Mouse (Mus musculus) 416B (cell line): ENCODE data around the gene Aig1.

Experiments used
- DNase-seq: peaks from one replicate; pipeline ENCODE4 v3.0.0; 2011; ENCODE audit warnings: low read depth

The Aig1 gene

DNA sequence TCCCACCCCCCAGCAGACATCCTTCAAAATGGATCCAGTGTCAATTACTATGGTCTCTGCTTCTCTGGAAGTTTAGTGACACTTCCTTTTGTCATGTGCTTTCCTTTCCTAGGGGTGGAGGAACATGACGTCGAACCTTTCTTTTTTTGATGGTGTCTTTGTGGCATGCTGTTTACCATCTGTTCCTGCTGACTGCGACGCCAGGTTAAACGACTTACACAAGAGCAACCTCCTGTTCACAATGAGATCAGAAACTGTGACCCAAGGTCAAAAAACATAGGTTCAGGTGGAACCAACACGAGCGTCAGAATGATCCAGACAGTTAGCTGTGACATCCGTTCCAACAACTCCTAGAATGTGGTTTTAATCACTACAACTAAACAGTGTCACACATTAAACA is 166.7 kb downstream of the Aig1 start:
- no peak for DNase-seq

DNA sequence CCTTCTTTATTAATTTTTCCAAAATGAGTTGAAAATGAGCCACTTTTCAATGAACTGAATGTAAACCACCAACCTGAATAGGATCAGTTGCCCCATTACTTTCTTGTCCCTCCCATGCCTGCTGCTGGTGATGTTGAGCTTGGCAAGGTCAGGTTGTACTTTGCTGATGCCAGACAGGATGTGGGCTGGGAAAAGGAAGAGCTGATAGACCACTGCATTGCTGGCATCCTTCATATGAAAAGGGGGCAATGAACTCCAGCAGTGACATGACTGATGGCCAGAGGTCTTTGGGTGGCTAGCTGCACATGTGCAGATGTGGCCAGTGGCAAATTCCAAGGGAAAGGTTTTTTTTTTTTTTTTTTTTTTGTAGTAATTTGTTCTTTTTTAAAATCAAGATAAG is 172.5 kb downstream of the Aig1 start:
- DNase-seq: peak; percentile 89

- no peak for DNase-seq
Observed at GRCm38 (mm10) chr10:13693276-13693675, 175.5 kb downstream of the Aig1 start.

DNA sequence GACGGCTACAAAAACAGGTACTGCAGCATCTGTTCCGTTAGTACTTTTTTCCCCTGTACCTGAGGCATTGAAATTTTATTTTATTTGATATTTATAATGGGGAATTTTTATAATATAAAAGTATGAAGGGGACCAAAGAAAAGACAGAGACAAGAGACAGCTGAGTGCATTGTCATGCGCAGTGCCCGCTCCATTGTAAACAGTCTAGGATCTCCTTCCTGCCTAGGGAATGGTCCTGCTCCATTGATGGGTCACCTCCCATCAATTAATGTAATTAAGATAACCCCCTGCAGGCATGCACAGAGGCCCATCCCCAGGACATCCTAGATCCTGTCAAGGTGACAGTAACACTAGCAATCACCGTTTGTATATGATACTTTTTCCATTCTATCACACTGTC is 178.0 kb downstream of the Aig1 start:
- no peak for DNase-seq

DNA sequence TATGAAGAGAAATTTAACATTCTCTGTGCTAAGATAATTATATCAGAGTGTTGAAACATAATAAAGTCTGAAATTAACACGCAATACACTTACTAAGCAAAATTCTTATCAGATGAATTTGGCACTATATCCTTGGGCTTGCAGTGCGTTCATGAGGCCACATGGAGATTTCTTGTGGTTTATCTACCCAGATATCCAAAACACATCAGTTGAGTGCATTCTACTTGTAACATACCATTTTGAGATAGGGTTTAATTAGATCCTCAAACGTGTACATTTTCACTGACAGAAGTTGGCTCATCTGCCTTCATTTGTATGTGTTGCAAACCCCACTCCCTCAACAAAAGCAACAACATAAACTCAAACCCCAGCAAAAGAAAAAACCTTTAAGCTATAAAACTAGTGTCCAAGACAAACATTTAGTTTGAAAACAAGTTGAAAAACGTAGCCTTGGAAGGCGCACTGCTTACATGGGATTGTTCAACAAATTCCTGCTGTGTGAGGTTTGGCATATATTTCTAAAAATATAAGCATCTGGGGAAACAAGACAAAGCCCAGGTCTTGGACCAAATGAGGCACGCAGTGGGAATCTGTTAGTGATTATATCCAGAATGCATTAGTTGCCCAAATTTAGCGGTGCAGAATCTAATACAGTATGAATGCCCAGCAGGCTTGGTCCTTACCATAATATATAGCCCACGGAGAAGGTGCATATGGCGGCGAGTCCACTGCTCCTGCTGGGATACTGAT is 178.8 kb downstream of the Aig1 start:
- DNase-seq: peak; percentile 56

GRCm38 (mm10) chr10:13688386-13689120 is 180.2 kb downstream of the Aig1 start:
- DNase-seq: no peak

DNA sequence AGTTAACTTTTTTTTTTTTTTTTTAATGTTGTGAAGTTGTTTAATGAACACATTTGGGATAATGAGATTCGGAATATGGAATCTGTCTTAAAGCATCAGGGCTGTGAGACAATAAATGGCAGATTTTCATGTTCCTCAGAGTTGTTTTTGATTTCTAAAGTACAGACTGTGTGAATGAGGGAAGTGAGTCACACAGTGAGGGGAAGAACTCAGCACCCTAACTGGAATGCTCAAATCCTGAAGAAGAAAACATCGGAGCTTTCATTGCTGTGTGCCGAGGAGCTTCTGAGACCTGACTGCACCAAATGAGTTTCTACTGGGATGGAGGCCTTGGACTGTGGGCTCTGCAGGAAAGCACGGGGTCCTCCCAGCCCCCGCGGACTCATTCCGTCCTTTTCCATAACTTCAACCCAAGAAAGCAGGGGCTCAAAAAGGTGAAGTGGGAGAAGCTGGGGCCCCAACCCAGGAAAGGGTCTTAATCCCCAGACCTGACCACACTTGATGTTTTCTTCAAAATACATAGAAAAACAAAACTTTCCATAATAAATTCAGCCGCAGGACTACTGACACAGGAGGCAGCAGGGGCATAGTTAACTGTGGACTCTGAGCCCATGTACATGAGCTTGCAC is 181.5 kb downstream of the Aig1 start:
- DNase-seq: no peak

DNA sequence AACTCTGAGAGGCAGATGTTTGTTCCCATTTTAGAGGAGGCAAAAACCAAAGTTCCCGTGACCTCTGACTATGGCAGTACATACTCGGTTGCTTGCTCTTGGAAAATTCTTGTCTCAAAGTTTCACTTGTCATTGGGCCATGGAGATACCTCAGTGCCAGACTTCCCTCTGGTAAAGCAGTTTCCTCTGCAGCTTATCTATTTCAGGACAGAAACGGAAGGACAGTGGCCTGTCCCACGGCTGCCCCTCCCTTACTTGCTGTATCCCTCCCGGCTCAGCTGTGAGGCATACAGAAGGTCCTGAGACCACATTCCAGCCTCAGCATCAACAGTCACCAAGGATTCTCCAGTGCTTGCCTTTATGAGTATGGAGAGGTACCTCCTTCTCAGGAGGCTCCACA is 182.7 kb downstream of the Aig1 start:
- DNase-seq: peak; percentile 92

DNA sequence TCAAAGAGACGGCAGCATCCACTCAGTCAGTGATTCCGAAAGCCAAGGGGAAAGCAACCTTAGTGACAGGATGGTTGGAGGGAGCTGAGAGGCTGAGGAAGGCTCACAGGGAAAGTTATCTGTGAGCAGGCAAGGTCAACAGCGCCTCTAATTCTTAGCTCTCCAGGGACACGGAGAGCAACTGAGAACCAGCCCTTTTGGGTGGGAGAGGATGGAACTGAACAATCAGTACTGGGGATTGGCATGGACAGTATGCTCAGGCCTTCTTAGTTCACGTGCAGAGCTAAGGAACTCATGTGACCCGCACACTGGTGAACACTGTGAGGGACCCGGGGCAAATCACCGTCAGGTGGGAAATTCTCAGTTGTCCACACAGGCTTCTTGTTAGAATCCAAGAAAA is 183.4 kb downstream of the Aig1 start:
- DNase-seq: no peak

GRCm38 (mm10) chr10:13684452-13684851 is 184.3 kb downstream of the Aig1 start:
- DNase-seq: peak; percentile 59

DNA sequence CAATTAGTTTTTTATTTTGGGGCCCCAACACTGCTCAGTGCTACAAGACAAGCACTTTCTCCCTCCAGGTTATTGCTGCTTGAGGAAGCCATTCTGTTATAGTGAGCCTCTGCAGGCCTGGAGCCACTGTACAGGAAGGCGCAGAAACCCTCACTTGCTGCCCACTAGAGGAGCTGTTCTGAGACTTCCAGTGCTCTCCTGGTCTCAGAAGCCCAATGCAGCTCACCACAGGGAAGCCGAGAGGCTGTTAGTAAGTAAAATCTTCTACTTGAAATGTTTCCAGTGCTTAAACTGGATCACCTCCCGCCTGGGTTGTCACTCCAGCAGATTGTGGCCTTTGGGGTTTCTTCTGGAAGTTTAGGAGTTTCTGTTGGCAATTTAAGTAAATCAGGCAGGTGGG is 186.2 kb downstream of the Aig1 start:
- DNase-seq: peak; percentile 34

DNA sequence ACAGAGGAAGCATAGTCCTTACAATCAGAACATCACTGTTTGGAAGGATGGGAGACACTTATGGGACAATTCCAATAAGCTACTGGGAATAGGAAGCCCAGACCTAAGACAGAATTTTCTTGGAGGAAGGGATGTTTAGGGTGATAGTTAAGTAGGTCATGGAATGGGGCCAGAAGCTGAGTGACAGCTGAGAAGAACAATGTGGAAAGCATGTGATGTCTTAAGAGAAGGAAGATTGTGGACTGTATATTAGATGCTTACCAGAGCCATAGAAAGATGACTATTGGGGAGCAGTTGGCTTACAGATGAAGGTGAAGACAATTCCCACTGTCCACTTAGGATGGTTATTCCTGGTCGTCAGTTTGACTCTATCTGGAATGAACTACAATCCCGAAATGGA is 191.3 kb downstream of the Aig1 start:
- DNase-seq: no peak

DNA sequence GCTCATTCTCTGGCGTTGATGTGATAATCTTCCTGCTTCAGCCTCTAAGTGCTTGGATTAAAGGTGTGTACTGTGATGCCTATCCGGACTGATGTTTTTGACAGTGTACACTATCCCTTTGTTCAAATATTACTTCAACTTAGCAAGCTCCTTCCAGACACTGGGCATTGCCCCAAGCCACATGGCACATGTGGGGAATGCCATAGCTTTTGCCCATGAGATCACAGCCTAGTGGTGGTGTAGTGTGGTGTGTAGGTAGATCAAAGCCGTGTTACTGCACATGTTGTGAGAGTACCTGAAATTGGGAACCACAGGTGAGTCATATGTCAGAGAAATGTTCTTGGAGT is 193.8 kb downstream of the Aig1 start:
- DNase-seq: no peak

GRCm38 (mm10) chr10:13674304-13675032 is 194.3 kb downstream of the Aig1 start:
- no peak for DNase-seq

- no peak for DNase-seq
Observed at GRCm38 (mm10) chr10:13667166-13667696, 201.5 kb downstream of the Aig1 start.

DNA sequence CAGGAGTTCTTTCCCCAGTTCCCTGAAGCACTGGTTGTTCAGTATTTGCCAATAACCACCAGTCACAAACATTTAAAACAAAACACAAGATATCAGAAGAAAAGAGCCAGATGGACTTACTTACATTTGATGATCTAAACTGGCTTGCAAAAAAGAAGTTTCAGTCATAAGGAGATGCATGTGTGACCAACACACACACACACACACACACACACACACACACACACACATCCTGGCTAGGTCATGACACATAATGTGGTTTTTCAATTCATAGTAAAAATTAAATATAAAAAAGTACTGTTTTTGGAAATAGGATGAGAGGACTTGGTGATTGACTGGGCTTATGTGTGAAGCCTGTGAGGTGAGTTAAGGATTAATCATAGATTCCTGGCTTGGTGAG is 205.3 kb downstream of the Aig1 start:
- peak; percentile 49 for DNase-seq

DNA sequence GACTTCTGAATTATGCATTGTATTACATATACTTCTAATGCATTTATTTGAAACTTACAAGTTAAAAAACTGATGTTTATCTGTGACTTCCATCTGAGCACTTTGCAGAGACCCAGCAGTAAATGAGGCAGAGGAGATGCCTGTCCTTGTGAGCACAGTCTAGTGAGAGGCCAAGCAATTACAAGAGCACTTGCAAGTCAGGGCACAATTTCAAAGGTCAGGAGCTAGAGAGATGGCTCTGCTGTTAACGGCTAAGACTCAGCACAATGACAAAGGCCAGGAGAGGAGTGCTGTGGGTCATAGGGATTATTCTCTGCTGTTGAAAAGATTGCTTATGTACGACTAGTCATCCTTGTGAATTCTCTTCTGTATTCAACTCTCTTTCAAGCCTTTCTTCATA is 209.0 kb downstream of the Aig1 start:
- no peak for DNase-seq

GRCm38 (mm10) chr10:13653739-13654462 is 214.9 kb downstream of the Aig1 start:
- DNase-seq: peak; percentile 14

- DNase-seq: no peak
Observed at GRCm38 (mm10) chr10:13653326-13653725, 215.5 kb downstream of the Aig1 start.

- DNase-seq: no peak
Observed at GRCm38 (mm10) chr10:13652061-13652460, 216.7 kb downstream of the Aig1 start.

GRCm38 (mm10) chr10:13641750-13642149 is 227.0 kb downstream of the Aig1 start:
- no peak for DNase-seq

DNA sequence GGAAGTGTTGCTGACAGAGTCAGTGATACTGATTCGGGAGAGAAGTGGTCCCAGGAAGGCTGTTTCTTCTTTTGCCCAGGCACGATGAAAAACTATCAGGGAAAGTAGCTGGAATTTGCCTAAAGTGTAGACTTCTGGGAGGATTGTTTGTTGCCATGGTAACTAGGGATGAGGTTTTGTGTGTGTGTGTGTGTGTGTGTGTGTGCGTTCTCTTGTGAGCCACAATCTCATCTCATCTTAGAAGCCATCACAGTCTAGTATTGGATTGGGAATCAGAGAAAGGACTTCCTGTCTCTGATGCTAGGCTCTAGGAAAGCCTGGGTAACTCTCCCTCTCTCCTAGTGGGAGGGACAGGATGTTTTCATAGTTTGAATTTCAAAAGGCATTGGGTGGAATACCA is 237.0 kb downstream of the Aig1 start:
- no peak for DNase-seq
